Mouse (Mus musculus): Measurements from ENCODE around the gene Dnajc25. TPM values are rescaled to one million over a fixed set of nuclear protein-coding genes. Genes with fewer than 3 reads are reported as not detected.

Dnajc25 gene
- 5.2 and 9.6 TPM in 2 replicates for polyA plus RNA-seq (2014; fragmentation: Nextera tagmentation; extraction: Ambion mirVana)

DNA sequence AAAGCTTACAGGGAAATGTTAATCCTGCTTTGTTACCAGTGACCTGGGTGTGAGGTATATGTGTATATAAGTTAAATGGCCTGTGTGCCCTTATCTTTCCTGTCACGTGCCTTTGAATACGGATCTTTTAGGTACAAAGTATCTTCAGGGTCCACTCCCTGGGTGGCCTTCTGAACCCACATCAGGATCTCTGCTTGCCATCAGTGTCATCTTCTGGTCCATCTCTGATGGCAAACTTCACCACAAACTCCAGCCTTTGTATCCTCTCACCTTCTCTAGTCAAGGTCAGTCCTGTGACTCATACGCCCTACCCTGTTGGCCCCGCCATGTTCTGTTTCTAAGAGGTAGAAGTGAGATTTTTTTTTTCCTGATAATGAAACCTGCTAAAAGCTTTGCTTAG, at the start of gene Dnajc25:
TSS of gene Dnajc25 (plus strand) at position 301 of the 400 bp plus-strand sequence.
- Histone ChIP-seq H3K4me1 (replicated peaks; ENCODE audit: control insufficient read depth, insufficient read depth, low read length) (no peaks in the 10 kb centered on the region), H3K27me3 (ENCODE audit: control insufficient read depth, insufficient read depth, low read length) (no peaks in the 10 kb centered on the region), H3K4me2 (replicated peaks) (no peak within 1 kb of the TSS), H3K27ac (no peak within 1 kb of the TSS), H3K4me3 (replicated peaks; ENCODE audit: low read length) (no peak within 1 kb of the TSS), H3K36me3 (replicated peaks; ENCODE audit: control insufficient read depth, insufficient read depth) (no peaks in the 10 kb centered on the region), H3K9ac (no peak within 1 kb of the TSS), H3K9me3 (ENCODE audit: control insufficient read depth, low read length) (no peaks in the 10 kb centered on the region)
- 96% methylated on average over 4 of the region's 4 CpGs for WGBS
- DNase-seq (ENCODE audit: low spot score) (no peak), ATAC-seq (ENCODE audit: low FRiP score) (no peak)

DNA sequence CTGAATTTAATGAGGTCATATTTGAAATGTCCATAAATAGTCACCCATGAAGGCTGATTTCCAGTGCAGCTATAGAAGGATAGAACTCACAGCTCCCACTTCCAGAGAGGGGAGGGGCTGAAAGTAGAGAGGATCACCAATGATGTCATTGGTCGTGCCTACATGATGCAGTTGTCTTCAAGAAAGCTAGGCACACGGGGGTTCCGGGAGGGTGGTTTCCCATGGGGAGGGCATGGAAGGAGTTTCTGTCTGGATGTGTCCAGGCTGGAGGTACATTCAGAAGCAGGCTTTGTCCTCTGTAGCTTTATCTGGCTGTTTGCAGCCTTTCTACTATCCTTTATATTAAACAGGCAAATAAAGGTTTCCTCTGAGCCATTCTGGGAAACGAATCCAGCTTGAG, 46.5 kb upstream of the Dnajc25 start:
- no peak overlapping the region for H3K27ac ChIP-seq
- H3K4me2 ChIP-seq (replicated peaks) = no peak overlapping the region
- 87% methylated on average over 4 of the region's 4 CpGs for WGBS
- peaks cover 6% of the 10 kb centered on the region; the same call in 1 of the 2 replicates for H3K4me1 ChIP-seq (replicated peaks; ENCODE audit: control insufficient read depth, insufficient read depth, low read length)
- H3K9me3 ChIP-seq (ENCODE audit: control insufficient read depth, low read length) = no peaks in the 10 kb centered on the region
- no peak for DNase-seq (ENCODE audit: low spot score)
- H3K36me3 ChIP-seq (replicated peaks; ENCODE audit: control insufficient read depth, insufficient read depth) = no peaks in the 10 kb centered on the region
- no peak overlapping the region for H3K4me3 ChIP-seq (replicated peaks; ENCODE audit: low read length)
- ATAC-seq (ENCODE audit: low FRiP score) = no peak
- no peak overlapping the region for H3K9ac ChIP-seq
- no peaks in the 10 kb centered on the region for H3K27me3 ChIP-seq (ENCODE audit: control insufficient read depth, insufficient read depth, low read length)

DNA sequence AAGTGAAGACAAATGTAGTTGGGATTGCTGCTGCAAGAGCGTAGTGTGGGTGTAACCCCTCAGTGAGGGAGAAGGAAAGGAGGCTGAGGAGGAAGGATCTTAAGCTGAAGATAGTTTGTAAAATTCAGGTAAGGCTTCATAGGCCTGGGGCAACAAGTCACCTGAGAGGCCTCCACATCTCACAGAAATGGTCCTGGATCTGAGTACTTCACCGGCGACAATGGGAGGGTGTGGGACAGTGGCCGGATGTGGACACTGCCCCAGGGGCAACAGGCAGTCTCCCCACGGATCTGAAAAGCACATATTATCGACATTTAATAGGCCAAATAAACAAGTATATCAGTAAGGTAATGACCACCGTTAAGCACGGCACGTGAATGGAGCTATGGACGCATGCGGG, 42.2 kb upstream of the Dnajc25 start:
- Histone ChIP-seq H3K9ac (no peak overlapping the region), H3K9me3 (ENCODE audit: control insufficient read depth, low read length) (no peaks in the 10 kb centered on the region), H3K4me3 (replicated peaks; ENCODE audit: low read length) (no peak overlapping the region), H3K27me3 (ENCODE audit: control insufficient read depth, insufficient read depth, low read length) (no peaks in the 10 kb centered on the region), H3K27ac (no peak overlapping the region), H3K4me1 (replicated peaks; ENCODE audit: control insufficient read depth, insufficient read depth, low read length) (no peaks in the 10 kb centered on the region), H3K36me3 (replicated peaks; ENCODE audit: control insufficient read depth, insufficient read depth) (peaks cover 14% of the 10 kb centered on the region), H3K4me2 (replicated peaks) (no peak overlapping the region)
- 94% methylated on average over 11 of the region's 11 CpGs for WGBS
- ATAC-seq (ENCODE audit: low FRiP score) (no peak), DNase-seq (ENCODE audit: low spot score) (no peak)

DNA sequence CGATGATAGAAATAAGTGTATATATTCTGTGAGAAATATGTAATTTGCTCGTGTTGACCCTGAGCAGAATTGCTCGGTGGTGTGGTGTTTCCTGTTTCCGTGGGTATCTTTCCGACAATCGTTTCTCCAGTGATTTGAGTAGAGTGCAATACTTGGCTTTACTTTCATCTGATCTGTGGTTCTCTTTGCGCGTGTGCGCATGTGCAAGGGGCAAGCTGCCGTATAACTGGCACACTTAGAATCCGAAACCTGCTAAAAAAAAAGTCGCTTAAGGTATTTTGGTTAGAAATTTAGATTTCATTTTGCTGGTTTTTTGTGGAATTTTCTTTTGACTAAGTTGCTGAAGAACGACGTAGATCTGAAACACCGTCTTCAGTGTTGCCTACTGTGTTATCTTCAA, 33.1 kb upstream of the Dnajc25 start:
- H3K9me3 ChIP-seq (ENCODE audit: control insufficient read depth, low read length) = no peaks in the 10 kb centered on the region
- no peaks in the 10 kb centered on the region for H3K27me3 ChIP-seq (ENCODE audit: control insufficient read depth, insufficient read depth, low read length)
- H3K27ac ChIP-seq = no peak overlapping the region
- no peak for ATAC-seq (ENCODE audit: low FRiP score)
- no peak for DNase-seq (ENCODE audit: low spot score)
- peaks cover 9% of the 10 kb centered on the region for H3K36me3 ChIP-seq (replicated peaks; ENCODE audit: control insufficient read depth, insufficient read depth)
- H3K4me2 ChIP-seq (replicated peaks) = no peak overlapping the region
- WGBS = 96% methylated on average over 15 of the region's 15 CpGs
- H3K4me1 ChIP-seq (replicated peaks; ENCODE audit: control insufficient read depth, insufficient read depth, low read length) = no peaks in the 10 kb centered on the region
- H3K4me3 ChIP-seq (replicated peaks; ENCODE audit: low read length) = no peak overlapping the region
- H3K9ac ChIP-seq = no peak overlapping the region

DNA sequence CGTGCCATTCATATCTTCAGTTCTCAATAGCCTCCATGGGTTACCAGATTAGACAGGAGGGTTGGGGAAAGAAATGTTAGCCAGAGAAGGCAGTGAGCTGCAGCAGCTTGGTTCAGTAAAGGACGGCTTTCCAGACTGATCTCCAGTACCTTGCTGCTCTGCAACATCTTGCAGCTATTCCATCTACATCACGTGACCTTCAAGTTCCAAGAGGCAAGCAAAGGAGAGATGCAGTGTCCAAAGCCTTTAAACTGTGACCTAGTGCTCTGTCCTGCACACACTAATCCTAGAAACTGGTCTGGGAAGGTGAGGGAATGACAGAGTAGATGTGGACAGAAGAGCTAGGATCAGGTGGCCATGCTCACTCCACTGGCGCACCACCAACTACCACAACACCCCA, 31.6 kb upstream of the Dnajc25 start:
- H3K9me3 ChIP-seq (ENCODE audit: control insufficient read depth, low read length) = no peaks in the 10 kb centered on the region
- no peaks in the 10 kb centered on the region for H3K4me1 ChIP-seq (replicated peaks; ENCODE audit: control insufficient read depth, insufficient read depth, low read length)
- no peaks in the 10 kb centered on the region for H3K27me3 ChIP-seq (ENCODE audit: control insufficient read depth, insufficient read depth, low read length)
- ATAC-seq (ENCODE audit: low FRiP score) (no peak), DNase-seq (ENCODE audit: low spot score) (no peak)
- H3K27ac ChIP-seq = no peak overlapping the region
- H3K4me2 ChIP-seq (replicated peaks) = no peak overlapping the region
- no peak overlapping the region for H3K9ac ChIP-seq
- no peaks in the 10 kb centered on the region for H3K36me3 ChIP-seq (replicated peaks; ENCODE audit: control insufficient read depth, insufficient read depth)
- H3K4me3 ChIP-seq (replicated peaks; ENCODE audit: low read length) = no peak overlapping the region
- 96% methylated on average over 4 of the region's 4 CpGs for WGBS

DNA sequence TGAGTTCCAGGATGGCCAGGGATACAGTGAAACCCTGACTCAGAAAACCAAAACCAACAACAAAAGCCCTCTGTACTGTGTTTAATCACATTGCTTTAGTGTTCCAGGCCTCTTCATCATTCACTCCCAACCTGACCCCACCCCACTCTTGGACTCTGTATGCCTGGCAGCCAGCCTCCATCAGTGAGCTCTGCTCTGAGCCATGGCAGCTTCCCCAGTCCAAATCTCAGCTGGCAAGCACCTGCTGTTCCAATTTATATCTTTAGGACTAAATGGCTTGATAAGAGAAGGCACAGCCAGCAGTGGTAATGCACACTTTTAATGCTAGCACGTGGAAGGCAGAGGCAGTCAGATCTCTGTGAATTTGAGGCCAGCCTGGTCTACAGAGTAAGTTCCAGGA, 29.7 kb upstream of the Dnajc25 start:
- Histone ChIP-seq H3K27me3 (ENCODE audit: control insufficient read depth, insufficient read depth, low read length) (no peaks in the 10 kb centered on the region), H3K9me3 (ENCODE audit: control insufficient read depth, low read length) (no peaks in the 10 kb centered on the region), H3K4me2 (replicated peaks) (no peak overlapping the region), H3K36me3 (replicated peaks; ENCODE audit: control insufficient read depth, insufficient read depth) (no peaks in the 10 kb centered on the region), H3K4me1 (replicated peaks; ENCODE audit: control insufficient read depth, insufficient read depth, low read length) (no peaks in the 10 kb centered on the region), H3K4me3 (replicated peaks; ENCODE audit: low read length) (no peak overlapping the region), H3K27ac (no peak overlapping the region), H3K9ac (no peak overlapping the region)
- DNase-seq (ENCODE audit: low spot score) = no peak
- WGBS = 83% methylated on average over 1 of the region's 1 CpGs
- no peak for ATAC-seq (ENCODE audit: low FRiP score)

DNA sequence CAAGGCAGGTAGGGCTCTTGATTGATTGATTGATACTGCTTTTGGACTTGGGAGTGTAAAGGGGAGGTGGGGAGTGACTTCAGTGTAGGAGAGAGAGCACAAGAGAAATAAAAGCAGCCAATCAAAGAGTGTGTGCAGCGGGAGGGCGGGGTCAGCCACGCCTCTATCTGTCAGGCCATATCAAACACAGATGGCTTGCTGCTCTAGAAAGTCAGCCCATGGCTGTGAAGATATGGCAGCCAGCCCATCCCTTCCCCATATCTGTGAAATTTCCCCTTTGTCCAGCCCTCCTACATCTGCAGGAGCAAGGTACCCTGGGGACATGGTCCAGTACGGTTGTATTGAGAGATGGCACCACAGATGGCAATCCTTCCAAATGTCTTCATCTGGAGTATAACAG, 24.2 kb upstream of the Dnajc25 start:
- no peak overlapping the region for H3K4me2 ChIP-seq (replicated peaks)
- 73% methylated on average over 4 of the region's 4 CpGs for WGBS
- H3K9me3 ChIP-seq (ENCODE audit: control insufficient read depth, low read length) = no peaks in the 10 kb centered on the region
- no peaks in the 10 kb centered on the region for H3K27me3 ChIP-seq (ENCODE audit: control insufficient read depth, insufficient read depth, low read length)
- H3K9ac ChIP-seq = no peak overlapping the region
- H3K36me3 ChIP-seq (replicated peaks; ENCODE audit: control insufficient read depth, insufficient read depth) = no peaks in the 10 kb centered on the region
- DNase-seq (ENCODE audit: low spot score) (no peak), ATAC-seq (ENCODE audit: low FRiP score) (no peak)
- H3K4me3 ChIP-seq (replicated peaks; ENCODE audit: low read length) = no peak overlapping the region
- no peak overlapping the region for H3K27ac ChIP-seq
- no peaks in the 10 kb centered on the region for H3K4me1 ChIP-seq (replicated peaks; ENCODE audit: control insufficient read depth, insufficient read depth, low read length)

DNA sequence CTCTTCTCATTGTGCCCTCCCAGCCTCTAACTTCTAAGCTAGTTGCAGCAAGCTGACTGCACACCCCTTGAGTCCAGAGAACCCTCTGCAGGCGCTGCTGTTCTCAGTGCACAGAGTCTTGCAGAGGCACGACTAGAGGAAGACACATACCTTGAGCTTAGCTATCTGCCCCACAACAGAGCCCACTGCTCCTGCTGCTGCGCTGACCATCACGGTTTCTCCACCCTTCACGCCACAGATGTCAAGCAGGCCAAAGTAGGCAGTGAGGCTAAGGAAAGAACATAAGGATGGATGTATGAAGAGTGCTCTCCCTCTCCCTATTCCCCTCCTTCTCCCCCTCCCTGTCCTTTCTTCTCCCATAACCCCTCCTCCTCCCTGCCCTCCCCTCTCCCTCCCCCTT, 19.2 kb upstream of the Dnajc25 start:
- H3K27ac ChIP-seq = no peak overlapping the region
- ATAC-seq (ENCODE audit: low FRiP score) = no peak
- H3K36me3 ChIP-seq (replicated peaks; ENCODE audit: control insufficient read depth, insufficient read depth) = no peaks in the 10 kb centered on the region
- no peak overlapping the region for H3K9ac ChIP-seq
- H3K4me2 ChIP-seq (replicated peaks) = no peak overlapping the region
- no peaks in the 10 kb centered on the region for H3K4me1 ChIP-seq (replicated peaks; ENCODE audit: control insufficient read depth, insufficient read depth, low read length)
- DNase-seq (ENCODE audit: low spot score) = no peak
- H3K4me3 ChIP-seq (replicated peaks; ENCODE audit: low read length) = no peak overlapping the region
- WGBS = 90% methylated on average over 5 of the region's 5 CpGs
- no peaks in the 10 kb centered on the region for H3K9me3 ChIP-seq (ENCODE audit: control insufficient read depth, low read length)
- no peaks in the 10 kb centered on the region for H3K27me3 ChIP-seq (ENCODE audit: control insufficient read depth, insufficient read depth, low read length)

DNA sequence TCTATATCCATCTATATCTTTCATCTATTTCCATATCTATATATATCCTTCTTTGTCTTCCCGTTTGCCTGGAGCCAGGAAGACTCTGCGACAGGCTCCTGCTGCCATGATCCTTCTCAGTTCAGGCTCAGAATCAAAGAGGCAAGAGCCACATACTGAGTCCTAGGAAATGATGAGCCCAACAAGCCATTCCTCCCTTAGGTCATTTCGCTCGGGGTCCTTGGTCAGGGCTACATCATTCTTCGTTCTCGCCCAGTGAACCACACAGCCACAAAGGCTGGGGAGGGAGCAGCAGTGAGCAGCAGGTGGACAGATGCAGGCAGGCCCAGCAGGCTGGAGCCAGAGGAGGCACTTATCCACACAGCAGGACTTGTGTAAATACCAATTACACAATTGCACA, 13.4 kb upstream of the Dnajc25 start:
- WGBS = 74% methylated on average over 6 of the region's 6 CpGs
- no peaks in the 10 kb centered on the region for H3K4me1 ChIP-seq (replicated peaks; ENCODE audit: control insufficient read depth, insufficient read depth, low read length)
- H3K4me2 ChIP-seq (replicated peaks) = no peak overlapping the region
- no peak overlapping the region for H3K27ac ChIP-seq
- H3K4me3 ChIP-seq (replicated peaks; ENCODE audit: low read length) = no peak overlapping the region
- H3K27me3 ChIP-seq (ENCODE audit: control insufficient read depth, insufficient read depth, low read length) = no peaks in the 10 kb centered on the region
- no peak overlapping the region for H3K9ac ChIP-seq
- DNase-seq (ENCODE audit: low spot score) = no peak
- ATAC-seq (ENCODE audit: low FRiP score) = no peak
- no peaks in the 10 kb centered on the region for H3K9me3 ChIP-seq (ENCODE audit: control insufficient read depth, low read length)
- no peaks in the 10 kb centered on the region for H3K36me3 ChIP-seq (replicated peaks; ENCODE audit: control insufficient read depth, insufficient read depth)

DNA sequence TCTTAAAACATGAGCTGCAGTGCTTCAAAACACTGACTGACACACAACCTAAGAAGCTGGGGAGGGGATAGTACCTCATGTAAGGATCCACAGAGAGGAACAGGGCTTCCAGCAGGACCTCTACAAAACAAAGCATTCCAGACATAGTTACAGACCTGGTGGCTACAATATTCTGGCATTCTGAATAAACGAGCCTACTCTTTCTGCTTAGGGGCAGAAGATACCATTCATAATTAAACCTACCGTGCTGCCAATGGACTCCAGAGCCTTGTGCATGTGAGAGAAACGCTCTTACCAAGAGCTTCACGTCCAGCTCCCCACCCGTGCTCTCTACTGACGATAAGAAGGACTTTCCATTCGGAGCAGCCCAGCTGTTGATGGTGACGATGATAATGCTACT, 12.1 kb upstream of the Dnajc25 start:
- H3K27me3 ChIP-seq (ENCODE audit: control insufficient read depth, insufficient read depth, low read length) = no peaks in the 10 kb centered on the region
- H3K4me3 ChIP-seq (replicated peaks; ENCODE audit: low read length) = no peak overlapping the region
- H3K36me3 ChIP-seq (replicated peaks; ENCODE audit: control insufficient read depth, insufficient read depth) = no peaks in the 10 kb centered on the region
- H3K4me1 ChIP-seq (replicated peaks; ENCODE audit: control insufficient read depth, insufficient read depth, low read length) = no peaks in the 10 kb centered on the region
- ATAC-seq (ENCODE audit: low FRiP score) = no peak
- no peak overlapping the region for H3K4me2 ChIP-seq (replicated peaks)
- H3K27ac ChIP-seq = no peak overlapping the region
- no peak for DNase-seq (ENCODE audit: low spot score)
- no peaks in the 10 kb centered on the region for H3K9me3 ChIP-seq (ENCODE audit: control insufficient read depth, low read length)
- no peak overlapping the region for H3K9ac ChIP-seq
- 85% methylated on average over 8 of the region's 8 CpGs for WGBS

All from hindbrain, embryonic 14.5 days (tissue).